Mouse (Mus musculus): ENCODE measurements around the gene Fkbp5.

Fkbp5 gene

DNA sequence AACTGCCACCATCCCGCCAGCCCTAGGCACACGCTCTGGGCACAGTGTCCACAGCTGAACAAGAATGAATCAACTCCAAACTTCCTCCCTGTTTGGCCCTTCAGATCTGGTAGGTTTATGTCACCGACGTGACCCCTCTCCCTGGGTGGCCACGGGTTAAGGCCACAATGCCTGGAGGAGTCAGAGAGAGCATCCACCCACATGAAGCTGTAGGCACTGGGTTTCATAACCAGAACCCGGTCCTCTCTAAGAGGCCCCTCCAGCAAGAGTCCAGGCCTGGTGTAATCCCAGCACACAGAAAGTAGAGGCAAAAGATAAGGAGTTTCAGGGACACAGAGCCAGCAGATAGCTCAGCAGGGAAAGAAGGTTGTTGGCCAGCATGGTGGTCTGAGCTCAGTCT is 13.1 kb downstream of the Fkbp5 start:
- DNase-seq (ENCODE audit: low spot score in 2 of 2): no peak

- DNase-seq (ENCODE audit: low spot score in 2 of 2): no peak
These were observed 15.0 kb downstream of the Fkbp5 start for GRCm38 (mm10) chr17:28502196-28502821.

DNA sequence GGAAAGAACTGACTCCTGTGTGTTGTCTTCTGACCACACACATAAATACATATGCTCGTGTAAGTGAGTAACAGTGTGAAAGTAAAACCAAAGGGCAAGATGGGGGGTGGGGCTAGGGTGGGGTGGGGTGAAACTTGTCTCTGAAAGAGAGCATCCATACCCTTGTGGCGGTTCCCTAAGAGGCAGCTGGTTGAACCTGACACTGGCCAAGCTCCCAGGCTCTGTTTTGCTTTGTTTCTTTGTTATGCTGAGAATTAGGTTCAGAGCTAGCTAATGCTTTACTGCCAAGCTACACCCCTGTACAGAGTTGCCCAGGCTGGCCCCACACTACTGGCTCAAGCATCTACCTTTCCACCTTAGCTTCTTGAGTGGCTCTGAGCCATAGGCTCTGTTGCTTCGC is 16.9 kb downstream of the Fkbp5 start:
- DNase-seq (ENCODE audit: low spot score in 2 of 2): no peak

DNA sequence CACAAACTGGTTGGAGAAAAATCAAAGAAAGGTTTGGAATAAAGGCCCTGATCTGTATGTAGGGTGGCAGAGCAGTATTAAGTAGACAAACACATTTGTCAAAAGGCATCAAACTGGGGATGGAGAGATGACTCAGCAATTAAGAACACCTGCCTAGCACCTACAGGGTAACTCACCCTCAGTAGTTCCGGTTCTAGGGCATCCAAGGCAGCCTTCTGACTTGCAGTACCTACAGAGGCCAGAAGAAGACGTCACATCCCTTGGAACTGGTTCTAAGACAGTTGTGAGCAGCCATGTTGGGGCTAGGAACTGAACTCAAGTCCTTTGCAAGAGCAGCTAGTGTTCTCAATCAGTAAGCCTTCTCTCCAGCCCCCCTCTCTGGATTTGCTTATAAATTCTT is 18.1 kb downstream of the Fkbp5 start:
- no peak for DNase-seq (ENCODE audit: low spot score in 2 of 2)

GRCm38 (mm10) chr17:28495832-28496231 is 21.5 kb downstream of the Fkbp5 start:
- DNase-seq (ENCODE audit: low spot score in 2 of 2): no peak

DNA sequence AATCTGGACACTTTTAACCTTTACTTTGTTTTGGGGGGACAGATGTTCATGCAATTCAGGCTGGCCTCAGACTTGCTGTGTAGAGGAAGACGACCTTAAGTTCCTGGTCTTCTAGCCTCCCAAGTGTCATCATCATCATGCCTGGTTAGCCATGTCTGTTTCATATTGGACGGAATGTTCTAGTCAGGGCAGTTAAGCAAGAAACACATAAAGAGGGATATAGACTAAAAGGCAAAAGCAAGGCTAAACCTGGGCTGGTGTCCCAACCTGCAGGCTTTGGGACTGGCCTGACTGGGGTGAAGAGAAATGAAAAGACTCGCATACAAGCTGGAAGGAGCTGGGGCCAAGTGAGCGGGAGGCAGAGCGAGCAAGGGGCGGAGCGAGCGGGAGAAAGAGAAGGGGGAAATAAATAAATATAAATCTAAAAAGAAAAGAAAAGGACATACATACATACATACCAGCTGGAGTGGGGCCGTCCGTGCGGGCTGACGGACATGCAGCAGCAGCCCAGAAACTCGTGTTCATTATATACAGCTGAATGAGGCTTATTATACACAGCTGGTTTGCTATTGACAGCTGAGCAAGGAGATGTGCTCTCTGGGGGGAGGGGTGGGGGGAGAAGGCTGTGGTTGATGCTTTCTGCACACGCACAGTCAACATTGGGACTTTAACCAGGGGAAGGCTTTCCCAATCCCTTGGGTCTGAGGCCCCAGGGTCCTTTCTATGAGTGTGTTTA is 26.1 kb downstream of the Fkbp5 start:
- no peak for DNase-seq (ENCODE audit: low spot score in 2 of 2)

DNA sequence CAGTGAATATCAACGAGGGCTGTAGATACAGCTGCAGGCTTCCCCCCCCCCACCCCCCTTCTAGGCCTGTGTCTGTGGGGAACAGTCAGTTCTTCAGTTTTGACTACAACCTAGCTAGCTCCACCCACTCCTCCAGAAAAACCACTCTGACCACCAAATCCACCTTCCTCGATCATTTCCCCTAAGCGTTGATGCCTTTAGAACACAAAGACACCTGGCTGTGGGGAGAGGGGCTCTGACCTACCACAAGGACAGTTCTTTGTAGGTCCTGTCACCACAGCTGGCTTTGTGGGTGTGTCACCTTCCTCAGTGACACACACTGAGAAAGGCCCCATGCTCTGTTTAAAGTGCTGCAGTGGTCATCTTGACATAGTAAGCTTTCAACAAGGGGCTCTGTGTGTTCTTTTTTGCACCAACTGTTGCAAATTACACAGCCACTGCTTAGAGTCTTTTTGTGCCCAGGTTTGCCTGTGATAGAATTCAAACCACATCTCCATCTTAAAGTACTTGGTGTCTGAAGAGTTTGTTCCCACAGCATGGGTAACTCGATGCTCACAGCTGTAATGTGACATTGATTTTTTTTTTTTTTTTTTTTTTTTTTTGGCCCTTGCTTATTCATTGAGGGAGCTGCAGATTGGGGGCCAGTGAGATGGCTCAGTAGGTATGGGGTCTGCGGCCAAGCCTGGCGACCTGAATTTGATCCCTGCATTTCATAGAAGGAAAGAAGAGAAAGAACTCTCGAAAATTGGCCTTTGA is 28.9 kb downstream of the Fkbp5 start:
- DNase-seq (ENCODE audit: low spot score in 2 of 2): no peak

DNA sequence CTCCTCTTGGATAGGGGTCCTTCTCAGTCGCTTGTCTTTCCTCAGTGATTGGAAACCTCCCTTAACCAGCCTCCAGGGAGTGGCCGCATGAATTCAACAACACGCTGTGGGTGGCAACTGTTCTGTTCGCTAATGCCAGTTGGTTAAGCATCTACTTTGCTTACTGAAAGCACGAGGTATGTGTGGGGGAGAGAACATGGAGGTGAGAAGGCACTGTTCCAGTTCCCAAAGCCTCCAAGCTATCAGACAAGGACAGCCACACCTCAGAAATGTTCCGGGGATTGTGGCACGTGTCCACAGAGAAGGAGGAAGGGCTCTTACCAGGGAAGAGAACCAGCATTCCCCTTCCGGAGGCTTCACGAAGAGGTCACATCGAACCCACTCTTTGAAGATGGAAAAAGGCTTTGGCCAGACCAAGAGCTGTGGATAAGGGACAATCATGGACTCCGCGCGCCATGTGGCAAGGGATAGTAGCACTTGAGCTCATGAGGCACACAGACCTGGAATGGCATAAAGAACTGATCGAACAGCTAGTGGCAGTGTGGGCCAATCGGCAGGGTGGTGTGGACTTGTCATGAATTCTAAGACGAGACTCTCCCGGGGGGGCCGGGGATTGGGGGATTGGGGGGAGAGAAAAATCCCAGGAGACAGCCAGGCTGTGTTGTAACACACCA is 29.6 kb downstream of the Fkbp5 start:
- no peak for DNase-seq (ENCODE audit: low spot score in 2 of 2)

DNA sequence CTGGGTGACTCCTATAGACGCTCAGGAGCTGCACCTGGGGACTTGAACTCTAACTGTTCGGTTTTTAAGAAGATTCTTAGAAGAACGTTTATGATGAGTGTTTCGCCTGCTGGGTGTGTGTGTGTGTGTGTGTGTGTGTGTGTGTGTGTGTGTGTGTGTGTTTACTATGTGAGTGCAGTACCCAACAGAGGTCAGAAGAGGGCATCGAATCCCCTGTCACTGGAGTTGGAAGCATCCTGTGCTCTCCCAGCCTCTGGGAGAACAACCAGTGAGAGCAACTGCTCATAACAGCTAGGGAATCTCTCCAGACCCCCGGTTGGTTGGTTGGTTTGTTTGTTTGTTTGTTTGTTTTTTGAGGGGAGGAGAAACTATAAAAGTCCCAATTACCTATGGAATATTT is 30.6 kb downstream of the Fkbp5 start:
- DNase-seq (ENCODE audit: low spot score in 2 of 2): no peak

GRCm38 (mm10) chr17:28485977-28486400 is 31.3 kb downstream of the Fkbp5 start:
- peak; percentile 94 to 96 for DNase-seq (ENCODE audit: low spot score in 2 of 2)

DNA sequence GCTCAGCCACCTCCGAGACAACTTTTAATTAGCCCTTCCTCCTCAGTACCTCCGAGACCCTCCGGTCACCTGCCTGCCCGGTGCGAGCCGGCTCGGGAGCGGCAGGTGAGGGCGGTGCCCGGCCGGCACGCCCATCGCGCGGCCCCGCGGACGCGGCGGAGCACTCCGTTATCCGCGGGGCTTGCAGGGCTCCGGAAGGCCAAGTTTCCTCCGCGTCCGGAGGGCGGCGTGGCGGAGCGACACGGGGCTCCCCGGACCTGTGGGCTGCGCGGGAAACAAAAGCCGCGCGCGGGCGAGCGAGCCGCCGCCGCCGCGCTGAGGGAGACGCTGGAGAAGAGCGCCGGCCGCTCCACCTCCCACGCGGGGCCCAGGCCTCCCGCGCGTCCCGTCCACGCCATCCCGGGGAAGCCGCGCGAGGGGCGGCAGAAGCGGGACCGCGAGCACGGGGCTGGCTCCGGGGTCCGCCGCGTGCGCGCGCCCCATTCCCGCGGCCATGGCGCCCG is 31.8 kb downstream of the Fkbp5 start:
- no peak for DNase-seq (ENCODE audit: low spot score in 2 of 2)

DNA sequence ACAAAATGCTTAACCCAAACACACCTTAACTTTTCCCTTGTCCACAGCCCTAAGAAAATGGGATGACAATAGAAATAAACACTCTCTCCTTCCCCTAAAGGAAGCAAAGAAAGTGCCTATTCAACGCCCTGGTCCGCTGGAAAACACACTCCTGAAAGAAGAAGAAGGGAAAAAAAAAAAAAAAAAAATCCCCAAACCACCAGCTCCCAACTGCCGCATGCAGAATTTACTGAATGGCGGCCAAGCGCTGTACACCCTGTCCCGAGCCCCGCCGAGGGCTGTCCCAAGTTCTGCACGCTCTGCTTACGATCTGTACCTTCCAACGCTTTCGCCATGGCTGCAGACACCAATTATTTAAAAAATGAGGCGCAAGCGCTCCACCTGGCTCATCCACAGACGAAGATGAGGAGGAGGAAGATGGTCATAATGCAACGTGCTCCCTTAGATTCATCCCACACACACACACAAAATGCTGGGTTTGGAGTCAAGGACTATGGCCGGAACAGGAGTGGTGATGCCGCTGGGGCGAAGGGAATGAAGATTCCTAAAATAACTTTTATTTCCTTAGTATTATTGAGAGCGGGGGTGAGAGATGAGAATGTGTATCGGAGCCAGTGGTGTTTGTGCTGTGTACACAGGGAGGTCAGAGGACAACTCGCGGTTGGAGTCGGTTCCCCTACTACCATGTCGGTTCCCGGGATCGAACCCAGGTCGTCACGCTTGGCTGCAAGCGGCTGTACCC is 32.5 kb downstream of the Fkbp5 start:
- DNase-seq (ENCODE audit: low spot score in 2 of 2): peak in 1 of 2 experiments; percentile 27

DNA sequence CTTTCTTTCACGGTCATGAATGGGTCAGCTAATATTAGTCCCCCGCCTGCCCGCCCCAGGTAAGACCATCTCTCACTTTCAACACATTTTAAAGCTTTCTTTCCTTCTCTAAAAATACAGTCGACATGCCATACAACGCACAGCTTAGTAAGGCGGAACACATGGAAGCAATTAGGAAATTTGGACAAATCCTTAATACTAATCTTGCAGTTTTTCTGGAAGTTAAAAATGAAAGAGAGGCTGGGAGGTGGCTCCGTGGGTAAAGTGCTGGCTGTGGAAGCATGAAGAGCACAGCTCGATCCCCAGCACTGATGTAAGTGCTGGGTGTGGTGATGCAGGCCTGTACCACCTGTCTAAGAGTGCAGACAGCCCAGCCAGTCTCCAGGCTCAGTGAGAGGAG is 39.9 kb downstream of the Fkbp5 start:
- DNase-seq (ENCODE audit: low spot score in 2 of 2): no peak

DNA sequence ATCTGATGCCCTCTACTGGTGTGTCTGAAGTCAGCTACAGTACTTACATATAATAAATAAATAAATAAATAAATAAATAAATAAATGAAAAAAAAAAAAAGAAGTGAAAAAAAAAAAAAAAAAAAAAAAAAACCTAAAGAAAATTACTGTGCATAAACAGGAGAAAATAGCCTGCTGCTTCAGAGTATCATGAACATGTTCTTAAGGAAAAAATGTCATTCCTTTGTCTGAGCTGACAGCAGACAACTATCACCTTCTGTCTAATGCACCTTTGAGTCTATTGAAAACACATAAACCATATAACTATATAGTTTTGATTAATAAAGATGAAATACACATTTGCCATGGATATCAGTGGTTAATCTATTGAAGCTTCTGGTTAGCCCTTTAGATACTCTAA is 40.9 kb downstream of the Fkbp5 start:
- no peak for DNase-seq (ENCODE audit: low spot score in 2 of 2)

GRCm38 (mm10) chr17:28475593-28476325 is 41.6 kb downstream of the Fkbp5 start:
- DNase-seq (ENCODE audit: low spot score in 2 of 2): no peak

GRCm38 (mm10) chr17:28472696-28473095 is 44.6 kb downstream of the Fkbp5 start:
- DNase-seq (ENCODE audit: low spot score in 2 of 2): no peak

DNA sequence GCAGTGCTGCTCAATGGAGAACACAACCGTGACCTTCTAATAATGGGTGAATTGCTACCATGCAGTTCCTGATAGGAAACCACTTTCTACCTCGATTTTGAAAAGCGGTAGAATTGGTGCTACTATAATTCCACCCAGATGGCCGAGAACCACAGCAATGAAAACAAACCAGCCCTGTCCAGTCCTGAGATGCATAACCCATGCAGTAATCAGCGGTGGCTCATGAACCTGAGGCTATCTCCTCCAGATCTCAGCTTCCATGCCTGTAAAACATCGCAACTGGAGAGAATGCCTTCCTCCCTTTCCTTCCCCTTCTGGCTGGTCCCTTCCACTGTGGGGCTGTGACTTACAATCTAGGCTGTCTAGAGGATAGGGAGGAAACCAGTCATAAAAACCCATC is 46.5 kb downstream of the Fkbp5 start:
- no peak for DNase-seq (ENCODE audit: low spot score in 2 of 2)

DNA sequence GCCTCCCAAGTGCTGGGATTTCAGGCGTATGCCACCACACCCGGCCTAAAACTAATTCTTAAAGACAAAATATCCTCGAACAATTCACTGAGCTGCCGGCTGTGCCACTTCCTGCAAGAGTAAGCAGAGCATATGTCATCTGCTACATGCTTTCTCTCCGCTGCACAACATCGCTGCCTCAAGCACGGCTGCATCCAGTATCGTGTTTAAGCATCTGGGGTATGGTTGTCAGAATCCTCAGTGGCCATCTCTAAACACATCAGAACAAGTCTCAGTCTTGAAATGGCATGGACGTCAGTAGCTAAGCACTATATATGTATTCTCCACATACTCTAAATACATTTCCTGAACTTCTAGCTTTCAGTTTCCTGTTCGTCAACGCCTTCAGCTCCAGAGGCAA is 49.6 kb downstream of the Fkbp5 start:
- no peak for DNase-seq (ENCODE audit: low spot score in 2 of 2)

GRCm38 (mm10) chr17:28465968-28466367 is 51.4 kb downstream of the Fkbp5 start:
- DNase-seq (ENCODE audit: low spot score in 2 of 2): no peak

DNA sequence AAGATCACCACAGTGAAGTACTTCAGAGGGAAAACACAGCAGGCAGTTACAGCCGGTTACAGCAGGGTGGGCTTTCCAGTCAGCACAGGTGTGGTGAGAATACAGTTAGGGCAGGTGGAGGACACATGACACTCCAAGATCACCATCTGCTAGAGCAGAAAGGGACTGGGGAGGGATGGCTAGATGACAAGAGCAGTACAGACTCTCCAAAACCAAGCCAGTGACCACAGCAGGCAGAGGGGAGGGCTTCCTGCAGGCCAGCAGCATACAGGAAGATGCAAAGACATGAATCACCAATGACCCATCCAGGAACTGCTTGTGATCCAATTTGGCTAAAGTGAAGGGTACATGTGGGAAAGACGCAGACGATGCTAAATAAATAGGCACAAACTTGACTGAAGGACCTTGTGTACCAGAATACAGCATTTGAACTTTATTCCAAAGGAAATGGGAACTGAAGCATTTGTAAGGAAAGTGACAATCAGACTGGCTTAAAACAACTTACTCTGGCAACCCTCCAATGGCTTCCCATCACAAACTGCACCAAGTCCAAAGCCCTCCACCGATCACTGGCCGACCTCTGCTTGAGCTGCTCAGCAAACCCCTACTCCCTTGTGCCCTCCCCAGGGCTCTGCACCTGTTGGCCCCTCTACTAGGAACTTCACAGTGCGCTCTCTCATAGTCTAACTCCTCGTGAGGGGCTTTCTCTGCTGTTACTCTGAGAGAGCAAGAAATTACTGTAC is 53.5 kb downstream of the Fkbp5 start:
- no peak for DNase-seq (ENCODE audit: low spot score in 2 of 2)
